Mouse (Mus musculus): ENCODE results near the gene Acaa1b.

Gene Acaa1b

GRCm38 (mm10) chr9:119143372-119143771 lies 13.5 kb downstream of the Acaa1b start:
- DNase-seq = no peak

DNA sequence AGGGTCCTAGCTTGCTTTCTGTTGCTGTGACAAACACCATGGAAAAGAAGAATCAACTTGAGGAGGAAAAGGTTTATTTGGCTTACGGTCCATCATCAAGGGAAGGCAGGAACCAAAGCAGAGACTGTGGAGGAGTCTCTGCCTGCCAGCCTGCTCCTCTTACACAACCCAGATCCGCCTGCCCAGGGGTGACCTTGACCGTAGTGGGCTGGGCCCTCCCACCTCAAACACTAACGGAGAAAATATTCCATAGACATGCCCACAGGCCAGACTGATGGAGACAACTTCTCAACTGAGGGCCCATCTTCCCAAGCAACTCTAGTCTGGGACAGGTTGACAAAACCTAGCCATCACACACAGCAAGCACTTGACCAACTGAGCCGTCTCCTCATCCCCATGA lies 14.8 kb downstream of the Acaa1b start:
- DNase-seq = no peak

- DNase-seq = no peak
Observed at GRCm38 (mm10) chr9:119138836-119139235, 18.1 kb downstream of the Acaa1b start.

DNA sequence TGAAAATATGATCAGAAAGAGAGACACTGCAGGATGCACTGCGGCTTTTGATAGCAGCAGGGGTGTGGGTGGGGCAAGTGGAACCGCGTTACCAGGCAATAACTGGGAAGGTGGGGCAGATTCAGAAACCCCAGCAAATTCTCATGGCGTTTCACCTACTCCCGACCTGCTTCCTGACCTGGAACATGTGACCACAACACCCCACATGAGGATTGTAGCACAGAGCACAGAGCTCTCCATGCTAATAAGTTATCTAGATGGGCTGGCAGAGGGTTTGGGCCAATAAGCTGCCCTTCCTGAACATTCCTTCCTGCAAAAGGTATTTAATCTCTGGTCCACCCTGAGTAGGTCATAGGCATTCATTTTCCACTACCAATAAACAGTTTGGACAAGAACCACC lies 26.2 kb downstream of the Acaa1b start:
- DNase-seq = no peak

GRCm38 (mm10) chr9:119128436-119129181 lies 28.3 kb downstream of the Acaa1b start:
- DNase-seq = no peak

DNA sequence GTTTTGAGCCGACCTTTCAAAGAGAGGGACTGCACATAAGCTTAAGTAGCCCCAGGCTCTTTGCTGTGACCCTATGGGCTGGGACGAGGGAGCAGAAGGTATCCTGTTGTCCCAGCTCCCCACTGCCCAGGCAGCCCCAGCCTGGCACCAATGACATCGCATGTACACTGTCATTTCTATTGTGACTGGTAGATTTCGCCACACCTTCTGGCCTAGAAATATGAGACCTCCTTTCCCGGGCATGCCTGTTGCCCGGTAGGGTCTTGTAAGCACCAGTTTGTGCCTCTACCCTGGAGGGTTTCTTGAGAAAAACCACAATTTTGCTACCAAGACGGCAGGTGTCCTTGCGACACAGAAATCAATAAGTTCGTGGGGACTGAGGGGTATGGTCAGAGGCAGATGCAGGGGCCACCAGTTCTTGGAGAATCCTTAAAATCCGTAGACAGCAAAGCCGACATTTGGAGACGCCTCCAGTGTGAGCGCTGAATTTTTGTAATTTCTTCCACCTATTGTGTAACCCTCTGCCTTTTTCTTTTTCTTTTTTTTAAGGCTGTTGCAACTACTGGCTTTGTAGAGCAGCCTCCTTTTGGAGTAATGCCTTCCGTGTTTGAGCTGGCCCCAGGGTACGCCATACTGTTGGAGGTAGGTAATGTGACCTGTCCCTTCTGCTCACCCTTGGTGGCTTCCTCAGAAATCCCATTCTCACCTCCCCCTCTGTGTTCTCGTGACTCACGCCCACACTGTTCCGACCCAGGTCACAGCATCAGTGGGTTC lies 34.1 kb downstream of the Acaa1b start:
- no peak for DNase-seq

DNA sequence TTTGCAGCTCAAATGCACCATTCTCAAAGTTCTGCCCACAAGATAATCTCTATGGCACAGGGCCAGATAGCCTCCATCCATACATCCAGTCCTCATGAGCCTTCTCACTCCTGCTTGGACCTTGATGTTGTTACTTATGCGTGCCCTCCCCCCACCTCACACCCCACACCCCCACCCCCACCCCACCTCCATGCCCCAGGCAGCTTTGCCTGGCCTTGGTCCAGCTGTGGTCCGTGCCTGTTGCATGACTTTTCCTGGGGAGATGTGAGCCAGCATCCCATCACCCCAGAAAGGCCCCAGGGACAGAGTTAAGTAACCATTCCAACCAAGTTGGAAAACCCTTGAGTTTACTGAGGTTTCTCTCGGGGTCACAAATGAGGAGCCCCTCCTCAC lies 36.7 kb downstream of the Acaa1b start:
- DNase-seq = no peak

GRCm38 (mm10) chr9:119119409-119120167 lies 37.3 kb downstream of the Acaa1b start:
- DNase-seq = no peak

- no peak for DNase-seq
Observed at GRCm38 (mm10) chr9:119114911-119115310, 42.0 kb downstream of the Acaa1b start.

- no peak for DNase-seq
Observed at GRCm38 (mm10) chr9:119110640-119111039, 46.3 kb downstream of the Acaa1b start.

DNA sequence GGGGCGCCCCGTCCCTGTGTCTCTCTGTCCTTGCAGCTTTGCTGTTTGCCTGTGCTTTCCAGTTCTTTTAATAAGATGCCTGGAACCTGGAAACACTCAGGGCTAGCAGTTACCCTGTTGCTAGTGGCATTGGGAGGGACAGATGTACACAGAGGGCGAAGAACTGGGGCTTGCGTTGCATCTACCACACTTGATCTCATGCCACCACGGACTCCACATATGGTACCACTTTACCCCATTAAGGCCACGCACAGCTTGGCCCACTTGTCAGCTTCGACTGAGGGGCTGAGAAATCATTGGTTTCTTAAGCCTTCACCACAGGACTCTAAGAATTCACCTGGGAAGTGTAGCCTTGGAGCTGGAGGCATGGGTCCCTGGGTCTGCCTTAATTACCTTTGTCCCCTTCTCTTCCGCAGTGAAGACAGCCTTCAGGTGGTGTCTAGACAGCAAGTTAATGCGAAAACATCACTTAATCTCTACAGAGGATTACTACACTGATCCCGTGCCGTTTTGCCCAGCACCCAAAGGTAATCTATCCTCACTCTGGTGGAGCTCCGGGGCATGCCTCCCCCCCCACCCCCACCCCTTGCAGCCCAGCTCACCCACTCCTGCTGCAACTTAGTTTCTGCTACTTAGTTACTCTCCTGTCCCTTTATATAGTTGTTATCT lies 47.1 kb downstream of the Acaa1b start:
- no peak for DNase-seq

- no peak for DNase-seq
Observed at GRCm38 (mm10) chr9:119107566-119107965, 49.3 kb downstream of the Acaa1b start.

- no peak for DNase-seq
Observed at GRCm38 (mm10) chr9:119102783-119103113, 54.1 kb downstream of the Acaa1b start.

DNA sequence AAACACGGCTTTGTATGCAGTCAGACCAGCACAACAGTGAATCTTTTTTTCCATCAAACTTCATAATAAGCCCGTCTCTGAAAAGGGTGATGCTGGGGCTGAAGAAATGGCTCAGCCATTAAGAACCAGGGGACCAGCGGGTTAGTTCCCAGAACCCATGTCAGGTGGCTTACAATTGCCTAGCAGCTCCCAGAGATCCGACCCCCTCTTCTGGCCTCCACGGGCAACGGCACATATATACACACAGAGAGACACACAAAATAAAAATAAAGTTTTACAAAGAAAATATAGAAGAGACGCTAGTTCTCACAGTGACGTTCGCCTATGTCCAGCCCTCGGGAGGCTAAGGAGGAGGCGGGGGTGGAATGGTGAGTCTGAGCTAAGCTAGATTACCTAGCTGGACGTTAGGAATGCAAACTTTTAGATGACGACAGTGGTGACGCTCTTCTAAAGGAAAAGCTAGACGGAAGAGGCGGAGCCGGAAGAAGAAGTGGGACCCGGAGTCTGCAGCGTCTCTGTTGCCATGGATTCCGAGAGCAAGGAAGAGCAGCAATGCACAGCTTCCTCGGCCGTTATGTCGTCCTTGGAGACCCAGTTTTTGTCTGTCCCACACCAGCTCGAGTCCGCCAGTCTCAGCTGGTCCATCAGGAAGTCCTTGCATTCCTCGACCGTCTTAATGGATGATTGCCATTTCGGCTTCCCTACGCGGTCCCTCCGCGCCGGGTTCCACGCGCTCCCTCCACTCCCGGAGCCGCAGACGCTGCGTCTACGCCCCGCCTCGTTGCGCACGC lies 54.7 kb downstream of the Acaa1b start, which contains the start of gene Dlec1:
Dlec1 (plus strand) TSS at position 487 of the 791 bp plus-strand sequence.
- peak; percentile 89 for DNase-seq

DNA sequence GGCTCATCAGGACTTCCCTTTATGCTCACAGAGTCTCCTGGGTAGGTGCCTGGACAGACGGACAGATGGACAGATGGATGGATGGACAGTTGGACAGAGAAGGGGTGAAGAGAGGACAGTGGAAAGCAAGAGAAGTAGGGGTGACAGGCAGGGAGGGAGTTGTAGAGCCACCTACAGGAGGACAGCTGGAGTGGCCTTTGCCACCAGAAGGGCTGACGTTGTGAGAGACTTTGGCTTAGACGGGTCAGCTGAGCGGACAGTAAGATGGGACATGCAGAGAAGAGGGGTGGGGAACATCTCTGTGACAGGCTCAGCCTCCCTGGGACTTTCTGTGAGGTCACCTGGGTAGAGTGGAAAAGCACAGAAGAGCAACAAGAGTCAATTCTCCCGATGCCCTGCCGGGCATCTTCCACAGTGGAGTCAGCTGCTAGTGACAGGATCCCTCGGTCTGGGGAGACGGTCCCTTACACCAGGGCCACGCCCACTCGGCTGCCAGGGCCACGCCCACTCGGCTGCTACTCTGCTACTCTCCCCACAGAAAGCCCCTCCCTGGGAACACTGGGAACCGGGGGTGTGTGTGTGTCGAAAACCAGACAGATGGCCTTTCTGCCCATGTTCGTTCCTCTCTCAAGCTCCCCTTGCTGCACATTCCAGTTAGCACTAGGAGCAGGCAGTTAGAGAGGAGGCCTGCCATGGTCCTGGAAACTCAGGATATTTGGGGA lies 56.6 kb downstream of the Acaa1b start:
- DNase-seq = peak; percentile 30
